Mouse (Mus musculus) layer of hippocampus, adult 18-20 months (tissue): ENCODE measurements at regions not wholly inside any gene's neighbourhood (a gene's known extent, or its start where the extent isn't known, plus 50 kb on each side); places are given as distances from the start of the nearest gene placed in this dataset.

Source experiments
- DNase-seq, 2 experiments: peaks; one replicate each; pipeline ENCODE4 v3.0.0; 2022; ENCODE audit warnings: low spot score in 2 of 2

GRCm38 (mm10) chr19:56172454-56172853 lies 114.5 kb upstream of the Habp2 start:
- no peak for DNase-seq

GRCm38 (mm10) chr19:56176059-56176458 lies 110.9 kb upstream of the Habp2 start:
- DNase-seq, result no peak

- DNase-seq, result no peak
These were observed 109.6 kb upstream of the Habp2 start for GRCm38 (mm10) chr19:56177231-56177745.

GRCm38 (mm10) chr19:56185756-56186155 lies 101.2 kb upstream of the Habp2 start:
- no peak for DNase-seq

DNA sequence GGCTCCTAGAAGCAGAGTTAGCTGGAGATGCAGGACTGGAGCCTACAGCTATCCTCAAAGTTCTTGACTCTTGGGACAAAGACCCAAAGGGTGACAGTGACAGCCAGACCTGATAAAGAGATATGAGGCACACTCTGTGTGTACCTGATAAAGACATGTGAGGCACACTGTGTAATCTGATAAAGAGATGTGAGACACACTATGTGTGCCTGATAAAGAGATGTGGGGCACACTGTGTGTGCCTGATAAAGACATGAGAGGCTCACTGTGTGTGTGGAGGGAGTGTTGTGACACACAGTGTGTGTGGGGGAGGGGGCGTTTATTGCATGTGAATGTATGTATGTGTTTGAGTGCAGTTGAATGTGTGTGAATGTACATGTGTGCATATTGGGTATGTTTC lies 97.8 kb upstream of the Habp2 start:
- DNase-seq, result no peak

DNA sequence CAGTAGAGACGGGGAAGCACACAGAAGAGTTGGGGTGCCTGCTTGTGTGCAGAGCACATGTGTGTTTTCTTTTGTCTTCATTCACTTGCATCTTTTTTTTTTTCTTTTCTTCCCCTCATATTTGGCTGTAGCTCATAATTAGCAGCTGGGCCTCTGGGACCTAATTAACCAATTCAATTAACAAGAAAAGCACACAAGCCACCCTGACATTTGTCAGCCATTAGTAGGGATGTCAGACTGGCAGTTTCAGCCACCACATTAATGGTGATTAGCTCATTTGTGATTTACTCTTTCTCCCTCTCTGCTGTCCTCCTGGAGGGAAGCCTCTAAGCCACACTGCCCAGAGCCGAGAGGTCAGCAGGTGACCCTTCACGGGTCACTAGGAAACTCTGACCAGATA lies 96.7 kb upstream of the Habp2 start:
- DNase-seq, result no peak

- no peak for DNase-seq
These were observed 88.3 kb upstream of the Habp2 start for GRCm38 (mm10) chr19:56198474-56199236.

DNA sequence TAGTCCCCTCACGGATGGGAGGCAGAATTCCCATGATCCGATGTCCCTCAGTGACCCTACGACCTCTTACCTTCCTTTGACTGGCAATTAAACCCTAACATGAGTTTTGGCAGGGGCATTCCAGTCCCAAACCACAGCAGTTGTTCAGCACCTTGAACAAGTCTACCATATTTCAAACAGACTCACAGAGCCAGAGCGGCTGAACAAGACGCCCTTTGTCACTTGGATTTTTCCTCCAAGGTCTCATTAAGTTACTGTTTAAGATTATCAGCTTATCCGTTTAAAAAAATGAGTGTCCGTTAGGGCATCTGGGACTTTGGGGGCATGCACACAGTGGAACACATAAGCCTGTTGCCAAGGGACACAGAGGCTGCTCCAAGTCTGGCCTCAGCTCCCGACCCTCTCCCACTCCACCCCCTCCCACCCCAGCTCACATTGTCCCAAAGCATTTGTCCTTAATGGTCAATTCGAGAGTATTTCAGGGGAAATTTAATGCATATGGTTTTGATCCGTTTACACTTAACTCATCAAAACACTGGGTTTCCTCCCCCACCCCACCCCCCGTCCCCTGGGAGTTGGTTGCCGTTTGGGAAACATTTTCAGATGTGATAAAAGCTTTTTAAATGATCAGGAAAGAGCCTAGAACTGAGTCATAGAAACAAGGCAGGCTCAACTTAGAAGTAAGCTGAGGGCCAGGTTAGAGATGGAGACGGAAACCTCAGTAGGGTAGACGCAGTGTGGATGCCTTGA lies 87.4 kb upstream of the Habp2 start:
- no peak for DNase-seq

GRCm38 (mm10) chr19:56201007-56201682 lies 85.8 kb upstream of the Habp2 start:
- DNase-seq, result no peak

- peak in 1 of 2 experiments; percentile 16 for DNase-seq
These were observed 85.0 kb upstream of the Habp2 start for GRCm38 (mm10) chr19:56201738-56202480.

DNA sequence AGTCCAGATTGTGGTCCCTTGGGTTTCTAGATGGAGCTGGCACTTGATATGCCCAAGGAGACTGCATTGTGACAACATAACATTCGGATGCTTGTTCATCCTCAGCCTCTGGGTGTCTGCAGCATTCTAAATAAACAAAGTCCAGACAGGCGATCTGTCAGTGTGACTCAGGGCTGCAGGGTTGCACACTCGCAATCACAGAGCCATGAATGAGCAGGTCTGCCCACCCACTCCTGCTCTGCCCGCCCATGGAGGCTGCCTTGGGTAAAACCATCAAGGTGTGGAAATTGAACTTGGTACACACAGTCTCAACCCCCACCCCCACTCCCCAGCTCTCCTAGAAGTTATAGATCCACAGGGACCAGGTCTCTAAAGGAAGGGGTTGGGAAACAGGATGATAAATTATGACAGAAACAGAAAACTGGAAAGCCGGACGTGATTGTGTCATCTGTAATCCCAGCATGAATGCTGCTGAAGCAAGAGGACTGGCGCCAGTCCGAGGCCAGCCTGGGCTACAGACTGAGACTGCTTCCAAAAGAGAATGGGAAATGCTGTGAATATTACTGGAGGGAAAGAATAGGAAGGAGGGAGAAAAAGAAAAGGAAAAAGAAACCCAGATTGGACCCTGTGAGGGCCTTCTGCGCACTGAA lies 84.3 kb upstream of the Habp2 start:
- no peak for DNase-seq

DNA sequence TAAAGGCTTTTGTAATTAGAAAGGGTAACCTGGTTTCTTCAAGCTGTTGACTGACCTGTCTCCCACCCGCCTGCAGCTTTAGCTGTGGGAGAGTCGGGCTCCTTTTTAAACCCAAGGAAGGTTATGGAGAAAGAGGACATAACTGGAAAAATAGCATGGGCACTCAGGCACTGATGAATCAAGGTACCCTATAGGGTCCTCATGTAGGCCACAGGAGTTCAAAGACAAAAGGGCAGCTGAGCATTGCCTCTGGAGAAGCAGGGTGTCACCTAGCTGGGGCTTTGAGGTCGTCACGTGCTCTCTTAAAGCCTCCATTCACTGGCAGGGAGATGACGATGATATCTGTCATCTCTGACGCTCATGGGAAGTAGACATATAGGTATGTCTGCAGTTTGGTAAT lies 68.4 kb upstream of the Habp2 start:
- DNase-seq, result no peak

- peak in 1 of 2 experiments; percentile 16 for DNase-seq
These were observed 66.1 kb upstream of the Habp2 start for GRCm38 (mm10) chr19:56220724-56221407.

DNA sequence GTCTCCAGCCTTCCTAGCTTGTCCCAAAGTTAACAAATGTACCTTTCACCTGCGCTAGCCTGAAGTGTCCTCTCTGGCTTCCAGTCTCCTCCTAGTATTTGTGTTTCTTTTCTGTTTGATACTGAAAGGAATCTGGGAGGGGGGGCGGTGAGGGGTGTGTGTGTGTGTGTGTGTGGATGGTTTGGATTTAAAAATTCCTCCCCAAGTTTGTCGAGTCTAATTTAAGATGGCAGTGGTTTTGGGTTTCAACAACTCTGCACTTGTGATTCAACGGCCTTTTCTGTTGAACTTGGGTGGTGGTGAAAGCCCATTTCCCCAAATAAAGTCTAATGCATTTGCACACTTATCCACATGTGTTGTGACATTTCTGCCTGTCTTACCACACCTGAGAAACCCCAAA lies 64.4 kb upstream of the Habp2 start:
- DNase-seq, result no peak

DNA sequence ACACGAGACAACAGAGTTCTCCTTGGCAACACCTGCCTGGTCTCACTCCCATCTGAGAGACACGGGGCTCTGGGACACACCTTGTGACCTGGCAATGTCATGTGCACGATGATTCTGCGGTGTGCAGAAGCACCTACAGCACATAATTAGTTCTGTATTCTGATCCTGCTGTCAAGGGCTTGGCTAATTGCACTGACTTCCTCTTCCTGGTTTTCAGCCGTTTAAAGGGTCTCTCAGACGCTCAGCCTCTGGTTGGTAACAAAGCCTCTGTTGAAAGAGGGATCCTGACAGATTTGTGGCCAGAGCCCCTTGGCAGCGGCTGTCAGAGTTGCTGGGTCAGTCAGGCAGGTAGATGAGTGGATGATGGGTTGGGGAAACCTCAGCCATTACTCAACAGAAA lies 61.9 kb upstream of the Habp2 start:
- DNase-seq, result no peak

GRCm38 (mm10) chr19:56225518-56225917 lies 61.4 kb upstream of the Habp2 start:
- no peak for DNase-seq

- no peak for DNase-seq
These were observed 58.4 kb upstream of the Habp2 start for GRCm38 (mm10) chr19:56228586-56228985.

GRCm38 (mm10) chr19:56231430-56231829 lies 55.5 kb upstream of the Habp2 start:
- no peak for DNase-seq

- DNase-seq, result no peak
These were observed 55.1 kb upstream of the Habp2 start for GRCm38 (mm10) chr19:56231849-56232248.

DNA sequence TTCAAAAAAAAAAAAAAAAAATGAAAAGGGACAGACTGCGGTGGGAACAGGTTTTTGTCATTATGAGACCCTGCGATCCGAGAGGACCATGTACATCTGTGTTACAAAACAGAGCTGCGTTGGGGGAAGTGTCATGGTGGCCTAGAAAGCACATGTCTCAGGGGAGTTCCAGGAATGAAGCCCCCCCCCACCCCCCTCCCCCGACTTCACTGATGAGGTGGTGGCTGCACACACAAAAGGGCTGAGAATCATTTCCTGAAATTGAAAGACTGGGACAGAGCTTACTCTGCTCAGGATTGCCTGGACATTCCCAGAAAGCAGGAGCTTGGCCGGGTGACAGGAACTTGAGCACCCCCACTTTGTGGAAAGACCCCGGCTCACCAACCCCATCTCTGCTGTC lies 54.7 kb upstream of the Habp2 start:
- DNase-seq, result no peak
